ENCODE assay signal across 29 mouse cellular contexts in the genomic region with DNA sequence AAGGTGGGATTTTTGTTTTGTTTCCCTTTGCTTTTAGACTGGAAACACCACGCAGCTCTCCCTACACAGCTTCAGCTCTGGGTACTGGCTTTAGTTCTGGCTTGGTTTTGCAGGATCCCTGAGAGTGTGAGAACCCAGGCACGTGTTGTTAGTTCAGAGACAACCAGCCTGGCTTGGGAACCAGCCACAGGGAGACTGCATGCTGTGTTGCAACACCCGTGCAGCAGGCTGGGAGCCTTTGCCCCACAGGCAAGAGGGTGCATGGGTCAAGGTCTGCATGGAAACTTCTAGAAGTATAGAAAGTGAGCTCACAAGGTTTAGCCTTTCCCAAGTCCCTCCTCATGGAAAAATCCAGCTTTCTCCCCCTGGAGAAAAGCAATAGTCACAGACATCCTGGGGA. TPM values are rescaled to one million over a fixed set of nuclear protein-coding genes. Genes with fewer than 3 reads are reported as not detected.
DNase-seq lines count a peak whose midpoint lies in the region; ATAC-seq and TF ChIP-seq lines count a peak whose summit lies in the region.
"Had no signal": no experiment of that assay in that cellular context is flagged by ENCODE, and none has a peak within 500 bp of the region (broad histone marks: within the 10 kb centered on the region; RNA-seq: fewer than 3 reads in every experiment).

No protein-coding gene starts in this region.

- peak; percentile 55; the same call in 1 of the 2 replicates for ATAC-seq in intestine, embryonic 16.5 days
- ATAC-seq in liver, embryonic 16.5 days (ENCODE audit: low read depth): peak; percentile 47; the same call in 1 of the 2 replicates
- ATAC-seq in forebrain, postnatal 0 days: no peak
- ATAC-seq: activated CD4-positive, CD25-positive, alpha-beta regulatory T cell, adult 4 months; forebrain, embryonic 14.5 days; hindbrain, embryonic 16.5 days; inflammation-experienced regulatory T-cells, adult 6 months; Patski had no signal

- DNase-seq in adrenal gland, postnatal 36 days: peak; percentile 14 to 19
- DNase-seq in adrenal gland, postnatal 25 days: no peak
- peak; percentile 72 for DNase-seq in adipocyte (ENCODE audit: low spot score)
- no peak for DNase-seq in kidney, postnatal 36 days
- no peak for DNase-seq in forebrain, postnatal 0 days
- DNase-seq: cerebellum, adult 11-12 months; cerebellum, adult 9-10 months; cerebellum, postnatal 25 days; gastrocnemius, postnatal 36 days; heart, adult 11 months; heart, postnatal 10 days; heart, postnatal 4 days had no signal

- 50% methylated on average over 3 of the region's 3 CpGs for WGBS in intestine, embryonic 16.5 days
- 34% methylated on average over 3 of the region's 3 CpGs for WGBS in liver, embryonic 16.5 days (ENCODE audit: insufficient replicate concordance)
- 63% methylated on average over 3 of the region's 3 CpGs for WGBS in forebrain, postnatal 0 days

- no peak overlapping the region for H3K27ac ChIP-seq in intestine, embryonic 16.5 days (ENCODE audit: low read length)
- no peak overlapping the region for H3K27ac ChIP-seq in liver, embryonic 16.5 days (ENCODE audit: low read length)
- H3K27ac ChIP-seq in forebrain, postnatal 0 days (ENCODE audit: low read depth, low read length): no peak overlapping the region
- H3K27ac ChIP-seq: embryonic facial prominence, embryonic 15.5 days; forebrain, embryonic 10.5 days; heart, embryonic 10.5 days; hindbrain, embryonic 12.5 days had no signal

- H3K27me3 ChIP-seq in intestine, embryonic 16.5 days (replicated peaks; ENCODE audit: control insufficient read depth, insufficient read depth, low read length): no peaks in the 10 kb centered on the region
- no peaks in the 10 kb centered on the region for H3K27me3 ChIP-seq in liver, embryonic 16.5 days (ENCODE audit: control insufficient read depth, insufficient read depth, low read depth, low read length)
- no peaks in the 10 kb centered on the region for H3K27me3 ChIP-seq in forebrain, postnatal 0 days (ENCODE audit: insufficient read depth, low read length)
- H3K27me3 ChIP-seq: embryonic facial prominence, embryonic 15.5 days had no signal

- no peaks in the 10 kb centered on the region for H3K36me3 ChIP-seq in intestine, embryonic 16.5 days (ENCODE audit: control insufficient read depth, insufficient read depth, low read length)
- no peaks in the 10 kb centered on the region for H3K36me3 ChIP-seq in liver, embryonic 16.5 days (ENCODE audit: control insufficient read depth, insufficient read depth)
- H3K36me3 ChIP-seq in forebrain, postnatal 0 days (ENCODE audit: insufficient read depth): no peaks in the 10 kb centered on the region
- H3K36me3 ChIP-seq: embryonic facial prominence, embryonic 15.5 days; forebrain, embryonic 10.5 days; heart, embryonic 10.5 days; hindbrain, embryonic 12.5 days had no signal

- H3K4me2 ChIP-seq in intestine, embryonic 16.5 days (ENCODE audit: low read depth, low read length): no peak overlapping the region
- H3K4me2 ChIP-seq in liver, embryonic 16.5 days (ENCODE audit: low read depth, low read length): no peak overlapping the region
- H3K4me2 ChIP-seq in forebrain, postnatal 0 days (ENCODE audit: low read depth): no peak overlapping the region
- H3K4me2 ChIP-seq: embryonic facial prominence, embryonic 15.5 days; hindbrain, embryonic 12.5 days had no signal

- no peak overlapping the region for H3K9ac ChIP-seq in intestine, embryonic 16.5 days (ENCODE audit: low read depth, low read length)
- H3K9ac ChIP-seq in liver, embryonic 16.5 days (ENCODE audit: low read depth, low read length): no peak overlapping the region
- no peak overlapping the region for H3K9ac ChIP-seq in forebrain, postnatal 0 days
- H3K9ac ChIP-seq: embryonic facial prominence, embryonic 15.5 days; hindbrain, embryonic 12.5 days had no signal

- H3K9me3 ChIP-seq in intestine, embryonic 16.5 days (ENCODE audit: control insufficient read depth, low read length): no peaks in the 10 kb centered on the region
- no peaks in the 10 kb centered on the region for H3K9me3 ChIP-seq in liver, embryonic 16.5 days (replicated peaks; ENCODE audit: control insufficient read depth, low read length)
- no peaks in the 10 kb centered on the region for H3K9me3 ChIP-seq in forebrain, postnatal 0 days (ENCODE audit: low read length)
- H3K9me3 ChIP-seq: embryonic facial prominence, embryonic 15.5 days; forebrain, embryonic 10.5 days; heart, embryonic 10.5 days; hindbrain, embryonic 12.5 days had no signal

- no peak overlapping the region for H3K4me3 ChIP-seq in intestine, embryonic 16.5 days (ENCODE audit: low read length)
- H3K4me3 ChIP-seq in liver, embryonic 16.5 days (ENCODE audit: low read depth, low read length): no peak overlapping the region
- no peak overlapping the region for H3K4me3 ChIP-seq in forebrain, postnatal 0 days (ENCODE audit: low read depth, low read length)
- H3K4me3 ChIP-seq: embryonic facial prominence, embryonic 15.5 days; erythroblast, embryonic 14.5 days; forebrain, embryonic 10.5 days; heart, embryonic 10.5 days; hindbrain, embryonic 12.5 days had no signal

- H3K4me1 ChIP-seq in intestine, embryonic 16.5 days (ENCODE audit: control insufficient read depth, insufficient read depth, low read length): no peaks in the 10 kb centered on the region
- no peaks in the 10 kb centered on the region for H3K4me1 ChIP-seq in liver, embryonic 16.5 days (ENCODE audit: control insufficient read depth, low read depth, low read length)
- H3K4me1 ChIP-seq in forebrain, postnatal 0 days (ENCODE audit: insufficient read depth): no peaks in the 10 kb centered on the region
- H3K4me1 ChIP-seq: embryonic facial prominence, embryonic 15.5 days; forebrain, embryonic 10.5 days; heart, embryonic 10.5 days; hindbrain, embryonic 12.5 days had no signal

- no peak for TF ChIP-seq CTCF in forebrain, postnatal 0 days (IDR thresholded peaks at IDR 0.05; ENCODE audit: low read depth)

RNA-seq across cellular contexts. Expression of gene Tfap2c, which starts 38.5 kb away (rescaled TPM):
- total RNA-seq in adrenal gland, postnatal 36 days (2021): not detected
- total RNA-seq in adrenal gland, postnatal 25 days (2021): not detected in 2 replicates
- 0.04 and 0.13 TPM in 2 replicates for polyA plus RNA-seq in intestine, embryonic 16.5 days (2015; fragmentation: Nextera tagmentation; extraction: Ambion mirVana)
- not detected in 2 replicates for polyA plus RNA-seq in liver, embryonic 16.5 days (2015; fragmentation: Nextera tagmentation; extraction: Ambion mirVana)
- total RNA-seq in forebrain, postnatal 0 days (2014; rRNA removed): 3.3 and 3.7 TPM in 2 replicates
- polyA plus RNA-seq in forebrain, postnatal 0 days (2015; fragmentation: Nextera tagmentation; extraction: Ambion mirVana): 3.7 and 3.9 TPM in 2 replicates
- total RNA-seq: CH12.LX; gastrocnemius, adult 8-10 months; gastrocnemius, postnatal 36 days; heart, postnatal 10 days; heart, postnatal 4 days had no signal
- polyA plus RNA-seq: activated CD4-positive, CD25-positive, alpha-beta regulatory T cell, adult 4 months; erythroblast, embryonic 14.5 days; heart, embryonic 14.5 days; inflammation-experienced regulatory T-cells, adult 6 months had no signal

RNA-seq across cellular contexts. Expression of gene Fam209, which starts 38.6 kb away (rescaled TPM):
- total RNA-seq in adrenal gland, postnatal 36 days (2021): not detected
- 0.49 TPM in 1 of 2 replicates, not detected in the other for total RNA-seq in adrenal gland, postnatal 25 days (2021)
- 0.20 TPM in 1 of 2 replicates, not detected in the other for polyA plus RNA-seq in intestine, embryonic 16.5 days (2015; fragmentation: Nextera tagmentation; extraction: Ambion mirVana)
- 0.13 and 0.18 TPM in 2 replicates for polyA plus RNA-seq in liver, embryonic 16.5 days (2015; fragmentation: Nextera tagmentation; extraction: Ambion mirVana)
- total RNA-seq in forebrain, postnatal 0 days (2014; rRNA removed): 1.1 and 2.3 TPM in 2 replicates
- polyA plus RNA-seq in forebrain, postnatal 0 days (2015; fragmentation: Nextera tagmentation; extraction: Ambion mirVana): 0.23 and 0.50 TPM in 2 replicates
- total RNA-seq: heart, postnatal 10 days had no signal
- polyA plus RNA-seq: erythroblast, embryonic 14.5 days; heart, embryonic 10.5 days; heart, embryonic 14.5 days; hindbrain, embryonic 12.5 days had no signal

RNA-seq across cellular contexts. Expression of gene Gcnt7, which starts 52.5 kb away (rescaled TPM):
- not detected for total RNA-seq in adrenal gland, postnatal 36 days (2021)
- total RNA-seq in adrenal gland, postnatal 25 days (2021): not detected in 2 replicates
- polyA plus RNA-seq in intestine, embryonic 16.5 days (2015; fragmentation: Nextera tagmentation; extraction: Ambion mirVana): 0.99 and 1.0 TPM in 2 replicates
- polyA plus RNA-seq in liver, embryonic 16.5 days (2015; fragmentation: Nextera tagmentation; extraction: Ambion mirVana): 0.54 and 0.58 TPM in 2 replicates
- total RNA-seq in forebrain, postnatal 0 days (2014; rRNA removed): not detected in 2 replicates
- 0.38 and 0.74 TPM in 2 replicates for polyA plus RNA-seq in forebrain, postnatal 0 days (2015; fragmentation: Nextera tagmentation; extraction: Ambion mirVana)
- total RNA-seq: adrenal gland, postnatal 4 days; gastrocnemius, adult 8-10 months; gastrocnemius, postnatal 36 days; heart, postnatal 10 days; heart, postnatal 4 days had no signal
- polyA plus RNA-seq: brain, embryonic 14.5 days; erythroblast, embryonic 14.5 days had no signal

Comparison
In these comparisons a context has a peak if more than half of its experiments do, and no peak if none do; other contexts are left out.
1. DNase-seq: peak in adrenal gland, postnatal 36 days (2 of 2) and adipocyte (single experiment); none in adrenal gland, postnatal 25 days (single experiment), kidney, postnatal 36 days (0 of 2) and forebrain, postnatal 0 days (single experiment).